Mouse (Mus musculus) spleen, adult 2 months (tissue): ENCODE data around the gene Gpn2. TPM values are rescaled to one million over a fixed set of nuclear protein-coding genes. Genes with fewer than 3 reads are reported as not detected.

Experiments used
- DNase-seq, 2 experiments: peaks; one replicate each; pipeline versions ENCODE4 v3.0.0 to v3.0.0-alpha.2; 2012 to 2021; ENCODE audit warnings: low spot score in 2 of 2, low read depth in 1 of 2
- H3K27ac ChIP-seq: fragments of 200-500 bp; 2 replicates; pipeline ENCODE4 v1.5.1; 2012; ENCODE audit warnings: low read length, inconsistent platforms; ENCODE audit not compliant: insufficient read depth
- H3K27me3 ChIP-seq: fragments of 200-500 bp; 2 replicates; pipeline ENCODE4 v1.6.1; 2012; ENCODE audit warnings: mild to moderate bottlenecking, moderate library complexity, low read length, inconsistent platforms; ENCODE audit not compliant: control insufficient read depth, insufficient read depth
- H3K36me3 ChIP-seq: fragments of 200-500 bp; 2 replicates; pipeline ENCODE4 v1.6.1; 2012; ENCODE audit warnings: mild to moderate bottlenecking, low read length, inconsistent platforms; ENCODE audit not compliant: control insufficient read depth, insufficient read depth
- H3K4me1 ChIP-seq: fragments of 200-500 bp; 2 replicates; pipeline ENCODE4 v1.6.1; 2011; ENCODE audit warnings: inconsistent platforms; ENCODE audit not compliant: control insufficient read depth, insufficient read depth, insufficient read length
- H3K4me3 ChIP-seq: fragments of 200-500 bp; 2 replicates; pipeline ENCODE4 v1.5.1; 2011; ENCODE audit warnings: mild to moderate bottlenecking, inconsistent platforms; ENCODE audit not compliant: insufficient read depth, insufficient read length; ENCODE audit errors: extremely low read depth
- CTCF ChIP-seq: fragments of 200-500 bp; IDR thresholded peaks from 2 replicates; pipeline ENCODE4 v1.5.1; 2011; ENCODE audit warnings: mild to moderate bottlenecking, inconsistent platforms; ENCODE audit not compliant: insufficient read depth, insufficient read length, insufficient replicate concordance; ENCODE audit errors: extremely low read depth
- POLR2A ChIP-seq: fragments of 200-500 bp; IDR thresholded peaks from 2 replicates; pipeline ENCODE4 v1.6.1; 2011; ENCODE audit warnings: low read depth, low read length, inconsistent platforms
- WGBS: fragments of 180-500 bp; shearing (Covaris S2); methylation state at CpG from one replicate; pipeline ENCODE4 v1.1.7; 2018; 5-methylcytosine and 5-hydroxymethylcytosine counted together
- polyA plus RNA-seq: library from polyadenylated mRNA; depleted of rRNA; stranded (reverse); fragments of >200 nt; gene quantifications from 2 replicates; pipeline ENCODE4 v1.2.3, GENCODE M21; 2012

Gpn2 gene
- polyA plus RNA-seq, 1 experiment: 36.1 TPM

DNA sequence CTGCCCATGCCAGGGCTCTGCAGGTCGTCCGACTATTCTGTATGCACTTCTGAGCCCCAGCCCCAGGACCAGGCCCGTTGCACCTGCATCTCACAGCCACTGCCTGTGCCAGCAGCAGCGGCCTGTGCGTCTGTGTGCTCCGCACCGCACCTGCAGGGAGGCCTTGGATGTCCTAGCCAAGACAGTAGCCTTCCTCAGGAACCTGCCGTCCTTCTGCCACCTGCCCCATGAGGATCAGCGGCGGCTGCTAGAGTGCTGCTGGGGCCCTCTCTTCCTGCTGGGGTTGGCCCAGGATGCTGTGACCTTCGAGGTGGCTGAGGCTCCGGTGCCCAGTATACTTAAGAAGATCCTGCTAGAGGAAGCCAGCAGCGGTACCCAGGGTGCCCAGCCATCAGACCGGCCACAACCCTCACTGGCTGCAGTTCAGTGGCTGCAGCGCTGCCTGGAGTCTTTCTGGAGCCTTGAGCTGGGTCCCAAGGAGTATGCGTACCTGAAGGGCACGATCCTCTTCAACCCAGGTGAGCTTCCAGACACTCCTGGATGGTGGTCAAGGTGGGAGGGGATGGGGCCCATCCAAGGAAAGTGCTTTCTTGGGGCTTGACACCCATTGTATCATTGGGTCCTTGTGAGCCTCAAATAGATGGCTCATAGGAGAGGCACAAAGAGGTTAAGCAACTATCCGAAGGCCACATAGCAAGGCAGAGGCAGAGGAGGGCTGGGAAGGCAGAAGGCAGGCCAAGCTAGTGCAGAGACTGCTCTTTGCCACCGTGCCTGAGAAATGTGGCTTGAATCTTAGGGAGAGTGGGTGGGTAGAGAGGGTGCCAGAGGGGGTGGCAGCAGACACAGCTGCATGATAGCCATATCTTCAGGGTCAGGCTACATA is 30.5 kb upstream of the Gpn2 start:
- Histone ChIP-seq H3K27ac (no peak overlapping the region), H3K36me3 (no peaks in the 10 kb centered on the region), H3K4me1 (no peaks in the 10 kb centered on the region), H3K4me3 (peak overlapping the region; percentile 11; the same call in 1 of the 2 replicates), H3K27me3 (no peaks in the 10 kb centered on the region)
- DNase-seq: no peak
- no peak for TF ChIP-seq POLR2A
- no peak for TF ChIP-seq CTCF
- 33% methylated on average over 19 of the region's 19 CpGs for WGBS

GRCm38 (mm10) chr4:133557041-133557717 is 27.0 kb upstream of the Gpn2 start:
- WGBS: 85% methylated on average over 10 of the region's 10 CpGs
- Histone ChIP-seq H3K4me3 (no peak overlapping the region), H3K4me1 (no peaks in the 10 kb centered on the region), H3K36me3 (no peaks in the 10 kb centered on the region), H3K27me3 (no peaks in the 10 kb centered on the region), H3K27ac (no peak overlapping the region)
- TF ChIP-seq POLR2A (no peak), CTCF (no peak)
- DNase-seq: no peak

DNA sequence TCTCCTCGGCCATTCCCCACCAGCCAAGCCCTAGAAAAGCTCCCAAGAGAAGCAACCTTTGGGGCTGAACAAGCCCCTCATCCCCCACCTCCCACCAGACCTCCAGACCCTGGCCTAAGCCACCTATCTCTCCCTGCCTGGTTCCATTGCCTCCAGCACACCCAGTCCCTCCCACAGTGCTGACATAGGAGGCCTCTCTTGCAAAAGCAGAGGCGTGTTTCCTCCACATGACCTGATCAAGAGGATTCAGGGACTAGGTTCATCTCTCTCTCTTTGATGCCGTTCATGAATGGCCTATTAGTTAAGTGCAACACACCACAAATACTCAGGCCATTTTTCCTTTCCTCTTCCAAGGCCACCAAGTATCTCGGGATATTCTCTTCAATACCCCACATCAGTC is 24.3 kb upstream of the Gpn2 start:
- no peaks in the 10 kb centered on the region for H3K36me3 ChIP-seq
- no peak overlapping the region for H3K27ac ChIP-seq
- no peak for DNase-seq
- no peaks in the 10 kb centered on the region for H3K27me3 ChIP-seq
- TF ChIP-seq CTCF (no peak), POLR2A (no peak)
- H3K4me1 ChIP-seq: no peaks in the 10 kb centered on the region
- H3K4me3 ChIP-seq: no peak overlapping the region
- 76% methylated on average over 4 of the region's 4 CpGs for WGBS

DNA sequence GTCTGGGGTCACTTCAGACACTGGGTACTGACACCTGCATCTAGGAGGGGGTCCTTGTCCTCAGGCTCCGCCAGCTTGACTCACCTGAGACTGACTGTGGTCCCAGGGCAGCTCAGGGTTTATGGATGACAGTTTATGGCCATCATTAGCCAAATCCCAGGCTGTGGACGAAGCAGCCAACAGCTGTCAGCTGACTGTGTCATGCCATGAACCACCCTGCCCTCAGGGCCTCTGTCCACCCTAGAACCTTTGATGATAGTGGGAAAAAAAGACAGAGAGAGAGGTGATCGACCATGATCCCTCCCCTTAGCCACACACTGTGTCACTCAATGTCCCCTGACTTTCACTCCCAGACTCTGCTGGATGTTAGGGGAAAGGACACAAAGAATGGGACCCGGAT is 22.5 kb upstream of the Gpn2 start:
- Histone ChIP-seq H3K4me3 (no peak overlapping the region), H3K27me3 (no peaks in the 10 kb centered on the region), H3K27ac (no peak overlapping the region), H3K4me1 (no peaks in the 10 kb centered on the region), H3K36me3 (no peaks in the 10 kb centered on the region)
- TF ChIP-seq CTCF: no peak
- 87% methylated on average over 4 of the region's 4 CpGs for WGBS
- DNase-seq: no peak

DNA sequence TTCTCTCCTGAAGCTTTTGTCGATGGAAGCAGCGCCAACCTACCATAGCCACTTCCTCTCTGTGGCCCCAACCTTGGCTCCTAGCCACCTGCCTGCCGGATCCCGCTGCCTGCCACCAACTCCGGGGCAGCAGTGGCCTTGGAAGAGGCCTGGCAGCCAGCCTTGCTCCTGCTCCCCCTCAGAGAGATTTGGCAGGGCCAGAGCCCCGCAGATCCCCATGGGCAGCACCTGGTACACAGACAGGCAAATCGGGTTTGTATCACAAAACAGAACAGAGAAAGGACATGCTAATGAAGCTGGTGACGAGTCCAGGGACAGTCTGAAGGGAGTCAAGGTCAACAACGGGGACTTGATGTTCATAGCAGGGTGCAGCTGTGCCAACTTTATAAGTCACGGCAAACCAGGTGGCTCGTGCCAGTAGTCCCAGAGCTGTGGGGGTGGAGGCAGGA is 21.0 kb upstream of the Gpn2 start:
- Histone ChIP-seq H3K27ac (no peak overlapping the region), H3K27me3 (no peaks in the 10 kb centered on the region), H3K4me1 (no peaks in the 10 kb centered on the region), H3K36me3 (no peaks in the 10 kb centered on the region), H3K4me3 (no peak overlapping the region)
- no peak for DNase-seq
- no peak for TF ChIP-seq POLR2A
- no peak for TF ChIP-seq CTCF
- 26% methylated on average over 11 of the region's 11 CpGs for WGBS

DNA sequence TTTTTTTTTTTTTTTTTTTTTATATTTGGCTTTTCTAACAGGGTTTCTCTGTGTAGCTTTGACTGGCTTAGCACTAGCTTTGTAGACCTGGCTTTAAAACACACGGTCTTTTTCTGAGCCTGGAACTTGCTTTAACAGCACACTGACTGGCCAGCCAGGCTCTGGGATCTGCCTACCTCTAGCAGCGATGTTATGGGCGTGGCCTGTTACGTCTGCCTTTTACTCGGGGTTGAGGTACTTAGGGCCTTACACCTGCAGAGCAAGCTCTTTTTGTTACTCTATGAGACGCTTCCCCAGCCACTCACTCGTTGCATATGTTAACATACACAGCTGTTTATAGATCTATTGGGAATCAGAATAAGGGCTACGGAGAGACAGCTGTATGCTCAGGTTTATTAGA is 16.9 kb upstream of the Gpn2 start:
- 45% methylated on average over 8 of the region's 8 CpGs for WGBS
- Histone ChIP-seq H3K4me3 (no peak overlapping the region), H3K4me1 (no peaks in the 10 kb centered on the region), H3K27ac (no peak overlapping the region), H3K36me3 (no peaks in the 10 kb centered on the region), H3K27me3 (no peaks in the 10 kb centered on the region)
- TF ChIP-seq CTCF (no peak), POLR2A (no peak)
- DNase-seq: no peak

- H3K4me3 ChIP-seq: no peak overlapping the region
- no peaks in the 10 kb centered on the region for H3K27me3 ChIP-seq
- no peak overlapping the region for H3K27ac ChIP-seq
- H3K4me1 ChIP-seq: no peaks in the 10 kb centered on the region; the same call in 1 of the 2 replicates
- no peak for DNase-seq
- 78% methylated on average over 10 of the region's 10 CpGs for WGBS
- H3K36me3 ChIP-seq: no peaks in the 10 kb centered on the region
- TF ChIP-seq POLR2A: no peak
- TF ChIP-seq CTCF: no peak
Measured at GRCm38 (mm10) chr4:133569291-133570065, 14.7 kb upstream of the Gpn2 start.
